Mouse (Mus musculus) liver, embryonic 11.5 days (tissue): ENCODE measurements around the gene Ace3. TPM values are rescaled to one million over a fixed set of nuclear protein-coding genes. Genes with fewer than 3 reads are reported as not detected.

Experiments used
- ATAC-seq: fragments of 200-750 bp; cut with Nextera tagmentation; replicated peaks from 2 replicates; pipeline ENCODE4 v1.8.0; 2017; ENCODE audit warnings: moderate number of reproducible peaks, mild to moderate bottlenecking, moderate TSS enrichment, moderate library complexity; ENCODE audit not compliant: low FRiP score
- DNase-seq: peaks from one replicate; pipeline ENCODE4 v3.0.0-alpha.2; 2017; ENCODE audit warnings: low spot score
- H3K27ac ChIP-seq: fragments of 300-500 bp; sonication (generic); 2 replicates; pipeline ENCODE4 v1.5.1; 2014; ENCODE audit warnings: mild to moderate bottlenecking, low read depth, low read length, control low read depth
- H3K27me3 ChIP-seq: fragments of 300-500 bp; sonication (generic); replicated peaks from 2 replicates; pipeline ENCODE4 v1.6.1; 2014; ENCODE audit warnings: low read length, mixed read lengths; ENCODE audit not compliant: control insufficient read depth, insufficient read depth
- H3K36me3 ChIP-seq: fragments of 300-500 bp; sonication (generic); 2 replicates; pipeline ENCODE4 v1.6.1; 2014; ENCODE audit warnings: mild to moderate bottlenecking, low read length, moderate library complexity, mixed read lengths; ENCODE audit not compliant: control insufficient read depth, insufficient read depth
- H3K4me1 ChIP-seq: fragments of 300-500 bp; sonication (generic); replicated peaks from 2 replicates; pipeline ENCODE4 v1.6.1; 2014; ENCODE audit warnings: low read length, mixed read lengths; ENCODE audit not compliant: control insufficient read depth, insufficient read depth
- H3K4me2 ChIP-seq: fragments of 300-500 bp; sonication (generic); 2 replicates; pipeline ENCODE4 v1.6.1; 2014; ENCODE audit warnings: mild to moderate bottlenecking, control low read depth, moderate library complexity
- H3K4me3 ChIP-seq: fragments of 300-500 bp; sonication (generic); 2 replicates; pipeline ENCODE4 v1.5.1; 2014; ENCODE audit warnings: low read depth, low read length, control low read depth
- H3K9ac ChIP-seq: fragments of 300-500 bp; sonication (generic); 2 replicates; pipeline ENCODE4 v1.6.1; 2014; ENCODE audit warnings: low read depth, low read length, control low read depth
- H3K9me3 ChIP-seq: fragments of 300-500 bp; sonication (generic); 2 replicates; pipeline ENCODE4 v1.6.1; 2016; ENCODE audit warnings: low read length, inconsistent platforms, mixed read lengths; ENCODE audit not compliant: control insufficient read depth
- WGBS: fragments of 180-500 bp; shearing (Covaris S2); extraction: QIAGEN DNeasy Blood & Tissue Kit; methylation state at CpG from one replicate; pipeline ENCODE4 v1.1.7; 2014; 5-methylcytosine and 5-hydroxymethylcytosine counted together
- polyA plus RNA-seq: library from polyadenylated mRNA; unstranded; fragments of >200 nt; fragmentation: Nextera tagmentation; extraction: Ambion mirVana; gene quantifications from 2 replicates; pipeline ENCODE4 v1.2.1, GENCODE M21; 2014

The Ace3 gene
- not detected in 2 replicates for polyA plus RNA-seq

DNA sequence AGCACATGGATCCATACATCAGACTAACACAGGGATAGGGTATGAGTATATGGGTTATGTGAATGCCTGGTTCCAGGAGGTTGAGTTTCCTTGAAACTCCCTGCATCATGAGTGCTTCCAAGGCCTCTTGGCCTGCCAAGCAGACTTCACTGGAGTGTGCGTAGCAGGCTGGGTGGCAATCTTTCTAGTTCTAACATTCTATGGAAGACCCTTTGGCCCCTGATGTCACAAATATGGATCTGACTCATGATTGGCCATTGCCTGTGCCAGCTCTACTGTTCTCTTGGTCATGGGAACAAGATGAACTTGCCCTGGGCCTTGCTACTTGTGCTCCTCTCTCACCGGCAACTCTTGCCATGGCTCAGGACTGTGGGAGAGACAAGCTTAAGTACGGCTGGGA is at the start of gene Ace3:
Gene Ace3, plus strand, starts transcription at position 301 of the 400 bp plus-strand sequence.
- H3K9ac ChIP-seq: no peak within 1 kb of the TSS
- DNase-seq: no peak
- no peak for ATAC-seq
- 89% methylated on average over 3 of the region's 3 CpGs for WGBS
- no peaks in the 10 kb centered on the region; the same call in 1 of the 2 replicates for H3K4me1 ChIP-seq
- H3K4me2 ChIP-seq: no peak within 1 kb of the TSS
- no peaks in the 10 kb centered on the region for H3K36me3 ChIP-seq
- H3K9me3 ChIP-seq: no peaks in the 10 kb centered on the region
- H3K27ac ChIP-seq: no peak within 1 kb of the TSS
- no peaks in the 10 kb centered on the region for H3K27me3 ChIP-seq
- H3K4me3 ChIP-seq: no peak within 1 kb of the TSS

- peak overlapping the region; percentile 99 for H3K4me2 ChIP-seq
- H3K27me3 ChIP-seq: peaks cover 27% of the 10 kb centered on the region
- peak overlapping the region; percentile 64 for H3K4me3 ChIP-seq
- 69% methylated on average over 16 of the region's 16 CpGs for WGBS
- H3K9me3 ChIP-seq: no peaks in the 10 kb centered on the region
- H3K4me1 ChIP-seq: peaks cover 19% of the 10 kb centered on the region
- DNase-seq: no peak
- ATAC-seq: no peak
- H3K36me3 ChIP-seq: no peaks in the 10 kb centered on the region
- peak overlapping the region; percentile 64; the same call in 1 of the 2 replicates for H3K9ac ChIP-seq
- no peak overlapping the region for H3K27ac ChIP-seq
Observed at GRCm38 (mm10) chr11:105944770-105945672, 49.5 kb upstream of the Ace3 start.

GRCm38 (mm10) chr11:105946694-105947154 is 47.8 kb upstream of the Ace3 start:
- H3K9me3 ChIP-seq: no peaks in the 10 kb centered on the region
- no peaks in the 10 kb centered on the region for H3K36me3 ChIP-seq
- no peak overlapping the region for H3K4me3 ChIP-seq
- WGBS: 22% methylated on average over 11 of the region's 11 CpGs
- ATAC-seq: peak; percentile 53; the same call in 1 of the 2 replicates
- no peak for DNase-seq
- H3K4me2 ChIP-seq: no peak overlapping the region
- no peak overlapping the region for H3K27ac ChIP-seq
- no peak overlapping the region for H3K9ac ChIP-seq
- H3K27me3 ChIP-seq: peaks cover 22% of the 10 kb centered on the region
- peaks cover 19% of the 10 kb centered on the region for H3K4me1 ChIP-seq

DNA sequence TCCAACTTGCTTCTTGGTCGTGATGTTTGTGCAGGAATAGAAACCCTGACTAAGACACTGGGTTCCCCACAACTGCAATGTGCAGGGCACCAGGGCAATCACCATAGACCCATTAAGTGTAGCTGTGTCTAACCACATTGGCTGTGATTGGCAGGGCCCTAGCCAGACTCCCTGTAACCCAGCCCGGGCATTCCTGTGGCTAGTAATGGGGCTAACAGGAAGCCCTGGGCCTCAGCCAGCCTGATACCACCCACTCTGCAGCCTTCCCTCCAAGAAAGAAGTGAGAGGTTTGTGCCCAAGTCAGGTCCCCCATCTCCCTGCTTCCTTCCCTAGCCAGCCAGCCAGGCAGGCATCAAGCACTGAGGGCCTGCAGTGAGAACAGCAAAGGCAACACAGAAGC is 46.2 kb upstream of the Ace3 start:
- peaks cover 19% of the 10 kb centered on the region for H3K4me1 ChIP-seq

DNA sequence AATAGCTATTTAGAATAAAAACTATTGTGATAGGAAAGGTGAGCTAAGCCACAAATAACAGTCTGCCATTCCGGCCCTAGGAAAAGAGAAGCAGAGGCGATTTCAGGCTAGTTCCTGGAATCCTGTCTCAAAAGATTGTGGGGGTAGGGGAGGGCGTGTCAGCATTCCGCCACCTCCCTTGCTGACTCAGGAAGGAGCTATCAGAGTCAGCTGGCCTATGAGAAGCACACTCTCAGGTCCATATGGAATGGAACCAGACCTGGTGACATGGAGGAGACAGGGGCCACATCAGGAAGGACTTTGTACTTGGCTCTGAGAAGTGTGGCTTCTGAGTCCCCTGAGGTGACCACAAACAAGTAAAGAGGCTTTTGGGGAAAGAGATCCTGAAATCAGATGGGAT is 44.0 kb upstream of the Ace3 start:
- Histone ChIP-seq H3K27ac (no peak overlapping the region), H3K36me3 (no peaks in the 10 kb centered on the region), H3K9me3 (no peaks in the 10 kb centered on the region), H3K9ac (no peak overlapping the region), H3K4me2 (no peak overlapping the region), H3K4me1 (peaks cover 7% of the 10 kb centered on the region; the same call in 1 of the 2 replicates), H3K27me3 (peaks cover 5% of the 10 kb centered on the region; the same call in 1 of the 2 replicates), H3K4me3 (no peak overlapping the region)
- DNase-seq: no peak
- 54% methylated on average over 4 of the region's 4 CpGs for WGBS
- ATAC-seq: no peak

More for the DNA sequence above, 46.2 kb upstream of the Ace3 start:
- ATAC-seq (no peak), DNase-seq (no peak)
- H3K27me3 ChIP-seq: peaks cover 13% of the 10 kb centered on the region; the same call in 1 of the 2 replicates
- no peak overlapping the region for H3K4me2 ChIP-seq
- H3K36me3 ChIP-seq: no peaks in the 10 kb centered on the region
- no peak overlapping the region for H3K27ac ChIP-seq
- H3K9ac ChIP-seq: no peak overlapping the region
- 41% methylated on average over 2 of the region's 2 CpGs for WGBS
- H3K4me3 ChIP-seq: no peak overlapping the region
- H3K9me3 ChIP-seq: no peaks in the 10 kb centered on the region

DNA sequence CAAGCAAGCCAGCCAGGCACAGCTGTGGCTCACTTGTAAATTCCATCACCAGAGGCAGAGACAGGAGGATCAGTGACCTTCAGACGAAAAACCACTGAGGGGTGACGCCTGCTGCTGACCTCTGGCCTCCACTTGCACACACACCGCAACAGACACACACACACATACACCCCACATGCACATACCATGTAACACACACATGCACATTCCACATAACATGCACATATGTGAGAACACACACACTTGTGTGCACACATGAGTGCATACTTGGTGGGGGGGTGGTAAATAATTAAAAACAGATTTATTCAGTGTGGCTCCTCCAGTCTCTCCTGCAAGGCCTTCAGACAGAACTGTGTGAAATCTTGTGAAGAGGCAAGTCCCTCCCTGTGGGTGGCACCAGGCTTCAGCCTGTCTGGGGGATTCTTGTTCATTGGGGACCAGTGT is 42.9 kb upstream of the Ace3 start:
- no peak for DNase-seq

DNA sequence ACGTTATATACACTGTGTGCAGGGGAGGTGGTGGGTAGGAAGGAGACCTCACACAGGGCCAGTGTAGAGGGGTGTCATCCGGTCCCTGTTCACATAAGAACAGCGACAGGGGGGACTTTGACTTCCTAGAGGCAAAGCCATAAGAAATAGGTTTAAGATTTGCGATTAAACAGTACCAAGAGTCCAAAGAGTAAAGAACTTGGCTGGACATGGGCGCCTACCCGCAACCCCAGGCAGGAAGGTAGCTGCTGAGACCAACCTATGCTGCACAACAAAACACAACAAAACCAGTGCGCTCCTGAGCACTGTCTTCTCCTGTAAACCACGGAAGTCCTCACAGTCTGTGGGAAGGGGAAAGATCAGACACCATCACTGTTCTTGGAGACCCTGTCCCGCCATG is 42.4 kb upstream of the Ace3 start:
- Histone ChIP-seq H3K4me2 (no peak overlapping the region), H3K9ac (no peak overlapping the region), H3K9me3 (no peaks in the 10 kb centered on the region), H3K36me3 (no peaks in the 10 kb centered on the region), H3K27ac (no peak overlapping the region), H3K27me3 (peaks cover 5% of the 10 kb centered on the region; the same call in 1 of the 2 replicates), H3K4me3 (no peak overlapping the region), H3K4me1 (no peaks in the 10 kb centered on the region)
- 79% methylated on average over 9 of the region's 9 CpGs for WGBS
- DNase-seq (no peak), ATAC-seq (no peak)

More for the DNA sequence above, 42.9 kb upstream of the Ace3 start:
- no peak overlapping the region for H3K27ac ChIP-seq
- H3K9me3 ChIP-seq: no peaks in the 10 kb centered on the region
- ATAC-seq: no peak
- H3K4me1 ChIP-seq: peaks cover 2% of the 10 kb centered on the region; the same call in 1 of the 2 replicates
- WGBS: 59% methylated on average over 3 of the region's 3 CpGs
- no peak overlapping the region for H3K4me2 ChIP-seq
- H3K27me3 ChIP-seq: peaks cover 5% of the 10 kb centered on the region; the same call in 1 of the 2 replicates
- no peak overlapping the region for H3K4me3 ChIP-seq
- H3K36me3 ChIP-seq: no peaks in the 10 kb centered on the region
- no peak overlapping the region for H3K9ac ChIP-seq

- Histone ChIP-seq H3K4me2 (no peak within 1 kb of the TSS), H3K27ac (no peak within 1 kb of the TSS), H3K4me3 (no peak within 1 kb of the TSS), H3K9ac (no peak within 1 kb of the TSS), H3K4me1 (no peaks in the 10 kb centered on the region), H3K9me3 (no peaks in the 10 kb centered on the region), H3K36me3 (no peaks in the 10 kb centered on the region), H3K27me3 (peaks cover 5% of the 10 kb centered on the region; the same call in 1 of the 2 replicates)
- ATAC-seq (no peak), DNase-seq (no peak)
- WGBS: 73% methylated on average over 12 of the region's 12 CpGs
Observed at GRCm38 (mm10) chr11:105952911-105953386, 41.5 kb upstream of the Ace3 start, which contains the start of gene Cyb561. TSS of gene Cyb561 (minus strand) at chr11:105953336.
